In the genomic region with DNA sequence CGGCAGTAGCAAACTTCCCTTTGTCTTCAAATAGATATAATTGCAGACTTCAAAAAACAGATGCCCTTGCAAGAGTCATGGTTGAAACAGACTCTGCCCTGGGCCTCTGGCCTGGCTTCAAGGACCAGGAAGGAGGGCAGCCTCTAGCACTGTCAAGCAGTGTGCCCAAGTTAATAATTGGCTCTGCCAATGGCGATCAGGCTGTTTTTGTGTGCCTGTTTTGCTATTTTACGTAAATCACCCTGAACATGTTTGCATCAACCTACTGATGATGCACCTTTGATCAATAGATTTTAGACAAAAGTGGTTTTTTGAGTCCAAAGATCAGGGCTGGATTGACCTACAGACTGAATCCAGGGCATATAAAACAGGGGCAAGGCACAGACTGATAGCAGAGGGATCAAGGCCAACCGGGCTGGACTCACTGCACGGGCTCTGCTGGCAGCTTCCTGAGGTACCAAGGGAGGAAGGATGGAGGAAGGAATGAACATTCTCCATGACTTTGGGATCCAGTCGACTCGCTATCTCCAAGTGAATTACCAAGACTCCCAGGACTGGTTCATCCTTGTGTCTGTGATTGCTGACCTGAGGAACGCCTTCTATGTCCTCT, we compare ENCODE assay signal across 27 mouse cellular contexts. TPM values are rescaled to one million over a fixed set of nuclear protein-coding genes. Genes with fewer than 3 reads are reported as not detected.
DNase-seq lines count a peak whose midpoint lies in the region; ATAC-seq and TF ChIP-seq lines count a peak whose summit lies in the region.
"Had no signal": no experiment of that assay in that cellular context is flagged by ENCODE, and none has a peak within 500 bp of the region (broad histone marks: within the 10 kb centered on the region; RNA-seq: fewer than 3 reads in every experiment).

A gene (plus strand): TSS at position 236 of the 610 bp plus-strand sequence.

- no peak within 1 kb of the TSS for H3K4me2 ChIP-seq in kidney, embryonic 14.5 days (replicated peaks; ENCODE audit: low read depth, low read length)
- peak within 1 kb of the TSS; percentile 49 for H3K4me2 ChIP-seq in intestine, postnatal 0 days (replicated peaks; ENCODE audit: low read depth)
- no peak within 1 kb of the TSS for H3K4me2 ChIP-seq in midbrain, embryonic 15.5 days
- H3K4me2 ChIP-seq: hindbrain, embryonic 15.5 days had no signal

- H3K9ac ChIP-seq in kidney, embryonic 14.5 days (ENCODE audit: low read depth, low read length), result no peak within 1 kb of the TSS
- no peak within 1 kb of the TSS for H3K9ac ChIP-seq in intestine, postnatal 0 days (ENCODE audit: low read depth, low read length)
- no peak within 1 kb of the TSS for H3K9ac ChIP-seq in midbrain, embryonic 15.5 days
- H3K9ac ChIP-seq: hindbrain, embryonic 15.5 days had no signal

- whole genome bisulfite sequencing in kidney, embryonic 14.5 days, result 83% methylated on average over 8 of the region's 8 CpGs
- WGBS in intestine, postnatal 0 days, result 60% methylated on average over 8 of the region's 8 CpGs
- WGBS in midbrain, embryonic 15.5 days, result 92% methylated on average over 8 of the region's 8 CpGs

- H3K27ac ChIP-seq in kidney, embryonic 14.5 days (ENCODE audit: low read depth, low read length), result no peak within 1 kb of the TSS
- H3K27ac ChIP-seq in intestine, postnatal 0 days (ENCODE audit: low read depth, low read length), result peak within 1 kb of the TSS; percentile 62
- H3K27ac ChIP-seq in midbrain, embryonic 15.5 days, result no peak within 1 kb of the TSS
- H3K27ac ChIP-seq: hindbrain, embryonic 15.5 days had no signal

- DNase-seq in kidney, adult 11 months, result peak; percentile 89
- DNase-seq in adrenal gland, adult 8-10 months, result peak; percentile 42
- peak; percentile 80 to 89 for DNase-seq in kidney, postnatal 36 days
- DNase-seq in B cell, adult 2 months, result no peak
- DNase-seq: cerebellum, adult 11-12 months; cerebellum, postnatal 25 days; embryo, embryonic 11 days; heart, adult 18-20 months; heart, postnatal 36 days; lung, adult 18-20 months; lung, postnatal 14 days; midbrain, embryonic 14.5 days; thymus, postnatal 36 days had no signal

- no peak for ATAC-seq in kidney, embryonic 14.5 days (ENCODE audit: low FRiP score, low TSS enrichment)
- ATAC-seq in intestine, postnatal 0 days, result peak; percentile 52
- no peak for ATAC-seq in midbrain, embryonic 15.5 days (replicated peaks)

- no peaks in the 10 kb centered on the region for H3K27me3 ChIP-seq in kidney, embryonic 14.5 days (ENCODE audit: control insufficient read depth, insufficient read depth, low read length)
- no peaks in the 10 kb centered on the region for H3K27me3 ChIP-seq in intestine, postnatal 0 days (replicated peaks; ENCODE audit: control insufficient read depth, insufficient read depth, low read length)
- H3K27me3 ChIP-seq in midbrain, embryonic 15.5 days (replicated peaks), result no peaks in the 10 kb centered on the region
- H3K27me3 ChIP-seq: CH12.LX; hindbrain, embryonic 15.5 days had no signal

- no peak for TF ChIP-seq CTCF in intestine, postnatal 0 days (IDR thresholded peaks at IDR 0.05; ENCODE audit: low read depth)

- H3K9me3 ChIP-seq in kidney, embryonic 14.5 days (ENCODE audit: control insufficient read depth, low read length), result no peaks in the 10 kb centered on the region
- H3K9me3 ChIP-seq in intestine, postnatal 0 days (ENCODE audit: control insufficient read depth), result no peaks in the 10 kb centered on the region
- no peaks in the 10 kb centered on the region for H3K9me3 ChIP-seq in midbrain, embryonic 15.5 days
- H3K9me3 ChIP-seq: hindbrain, embryonic 15.5 days; megakaryocyte, embryonic 14.5 days had no signal

- H3K4me3 ChIP-seq in kidney, embryonic 14.5 days (ENCODE audit: low read length), result no peak within 1 kb of the TSS
- H3K4me3 ChIP-seq in intestine, postnatal 0 days (ENCODE audit: low read depth, low read length), result peak within 1 kb of the TSS; percentile 34
- no peak within 1 kb of the TSS for H3K4me3 ChIP-seq in midbrain, embryonic 15.5 days
- H3K4me3 ChIP-seq: hindbrain, embryonic 15.5 days; megakaryocyte, embryonic 14.5 days; myocyte had no signal

- no peaks in the 10 kb centered on the region for H3K36me3 ChIP-seq in kidney, embryonic 14.5 days (ENCODE audit: control insufficient read depth, insufficient read depth, low read length)
- no peaks in the 10 kb centered on the region for H3K36me3 ChIP-seq in intestine, postnatal 0 days (ENCODE audit: control insufficient read depth, insufficient read depth)
- H3K36me3 ChIP-seq in midbrain, embryonic 15.5 days (replicated peaks), result no peaks in the 10 kb centered on the region
- H3K36me3 ChIP-seq: hindbrain, embryonic 15.5 days had no signal

- no peaks in the 10 kb centered on the region for H3K4me1 ChIP-seq in kidney, embryonic 14.5 days (ENCODE audit: control insufficient read depth, insufficient read depth, low read length)
- H3K4me1 ChIP-seq in intestine, postnatal 0 days (replicated peaks; ENCODE audit: control insufficient read depth, insufficient read depth, low read length), result peaks cover 10% of the 10 kb centered on the region; the same call in 1 of the 2 replicates
- H3K4me1 ChIP-seq in midbrain, embryonic 15.5 days, result no peaks in the 10 kb centered on the region
- H3K4me1 ChIP-seq: hindbrain, embryonic 15.5 days had no signal

RNA-seq across cellular contexts. Expression of the gene that starts here (rescaled TPM):
- 0.08 TPM in 1 of 2 replicates, not detected in the other for polyA plus RNA-seq in kidney, embryonic 14.5 days (2014; fragmentation: Nextera tagmentation; extraction: Ambion mirVana)
- total RNA-seq in adrenal gland, adult 8-10 months (2022), result 1 to 10 TPM; 2.7 to 5.1 (median 4.6) TPM
- polyA plus RNA-seq in intestine, postnatal 0 days (2015; fragmentation: Nextera tagmentation; extraction: Ambion mirVana), result 54.3 and 63.3 TPM in 2 replicates
- polyA plus RNA-seq in midbrain, embryonic 15.5 days (2015; fragmentation: Nextera tagmentation; extraction: Ambion mirVana), result not detected in 2 replicates
- total RNA-seq: heart, adult 18-20 months; heart, postnatal 36 days; layer of hippocampus, postnatal 25 days; MEL had no signal
- polyA plus RNA-seq: embryonic facial prominence, embryonic 14.5 days; heart, embryonic 14.5 days; hindbrain, embryonic 15.5 days; limb, embryonic 14.5 days; midbrain, embryonic 14.5 days; myocyte; neural tube, embryonic 14.5 days; stomach, embryonic 14.5 days had no signal

Comparison
In these comparisons a context has a peak if more than half of its experiments do, and no peak if none do; other contexts are left out.
1. RNA of the gene that starts here (polyA plus RNA-seq): 54.3 to 63.3 TPM in intestine, postnatal 0 days; 0.08 TPM in kidney, embryonic 14.5 days and not detected in midbrain, embryonic 15.5 days; every median in the first group is over 10 times any median in the second.
2. DNase-seq: peak in kidney, adult 11 months (single experiment), adrenal gland, adult 8-10 months (single experiment) and kidney, postnatal 36 days (2 of 2); none in B cell, adult 2 months (0 of 2).